Mouse (Mus musculus): ENCODE measurements around the gene Tsr1. TPM values are rescaled to one million over a fixed set of nuclear protein-coding genes. Genes with fewer than 3 reads are reported as not detected.

The Tsr1 gene
- polyA plus RNA-seq, 1 experiment from 2014 or later = 55.1 TPM

- Histone ChIP-seq H3K36me3 (ENCODE audit: insufficient read depth) (no peaks in the 10 kb centered on the region), H3K9ac (no peak overlapping the region), H3K27ac (ENCODE audit: low read depth) (no peak overlapping the region), H3K9me3 (ENCODE audit: low read depth, low read length) (no peaks in the 10 kb centered on the region), H3K4me2 (no peak overlapping the region), H3K4me3 (ENCODE audit: low read depth, low read length) (no peak overlapping the region), H3K4me1 (ENCODE audit: insufficient read depth) (no peaks in the 10 kb centered on the region), H3K27me3 (ENCODE audit: insufficient read depth, low read length) (no peaks in the 10 kb centered on the region)
- DNase-seq (peak; percentile 68), ATAC-seq (ENCODE audit: insufficient read depth) (peak; percentile 62)
- no peak for TF ChIP-seq CTCF (IDR thresholded peaks at IDR 0.05; ENCODE audit: low read depth)
- 2% methylated on average over 9 of the region's 9 CpGs for WGBS
Measured at GRCm38 (mm10) chr11:74876801-74877200, 21.1 kb upstream of the Tsr1 start.

- DNase-seq (no peak), ATAC-seq (ENCODE audit: insufficient read depth) (no peak)
- Histone ChIP-seq H3K4me3 (ENCODE audit: low read depth, low read length) (no peak overlapping the region), H3K27ac (ENCODE audit: low read depth) (no peak overlapping the region), H3K36me3 (ENCODE audit: insufficient read depth) (no peaks in the 10 kb centered on the region), H3K27me3 (ENCODE audit: insufficient read depth, low read length) (no peaks in the 10 kb centered on the region), H3K9ac (no peak overlapping the region), H3K9me3 (ENCODE audit: low read depth, low read length) (no peaks in the 10 kb centered on the region), H3K4me1 (ENCODE audit: insufficient read depth) (no peaks in the 10 kb centered on the region), H3K4me2 (no peak overlapping the region)
- TF ChIP-seq CTCF (IDR thresholded peaks at IDR 0.05; ENCODE audit: low read depth) = no peak
- 72% methylated on average over 9 of the region's 9 CpGs for WGBS
Measured at GRCm38 (mm10) chr11:74880999-74881398, 16.9 kb upstream of the Tsr1 start.

GRCm38 (mm10) chr11:74881979-74882378, 15.9 kb upstream of the Tsr1 start:
- Histone ChIP-seq H3K27me3 (ENCODE audit: insufficient read depth, low read length) (no peaks in the 10 kb centered on the region), H3K27ac (ENCODE audit: low read depth) (no peak overlapping the region), H3K36me3 (ENCODE audit: insufficient read depth) (no peaks in the 10 kb centered on the region), H3K4me1 (ENCODE audit: insufficient read depth) (no peaks in the 10 kb centered on the region), H3K4me3 (ENCODE audit: low read depth, low read length) (no peak overlapping the region), H3K9ac (no peak overlapping the region), H3K9me3 (ENCODE audit: low read depth, low read length) (no peaks in the 10 kb centered on the region), H3K4me2 (no peak overlapping the region)
- 53% methylated on average over 14 of the region's 14 CpGs for WGBS
- no peak for TF ChIP-seq CTCF (IDR thresholded peaks at IDR 0.05; ENCODE audit: low read depth)
- ATAC-seq (ENCODE audit: insufficient read depth) = no peak
- DNase-seq = no peak

GRCm38 (mm10) chr11:74883098-74883497, 14.8 kb upstream of the Tsr1 start:
- no peak overlapping the region for H3K9ac ChIP-seq
- TF ChIP-seq CTCF (IDR thresholded peaks at IDR 0.05; ENCODE audit: low read depth) = no peak
- ATAC-seq (ENCODE audit: insufficient read depth) (no peak), DNase-seq (no peak)
- H3K4me1 ChIP-seq (ENCODE audit: insufficient read depth) = no peaks in the 10 kb centered on the region
- no peaks in the 10 kb centered on the region for H3K9me3 ChIP-seq (ENCODE audit: low read depth, low read length)
- H3K4me3 ChIP-seq (ENCODE audit: low read depth, low read length) = no peak overlapping the region
- no peak overlapping the region for H3K4me2 ChIP-seq
- WGBS = 94% methylated on average over 10 of the region's 10 CpGs
- H3K27me3 ChIP-seq (ENCODE audit: insufficient read depth, low read length) = no peaks in the 10 kb centered on the region
- no peak overlapping the region for H3K27ac ChIP-seq (ENCODE audit: low read depth)
- no peaks in the 10 kb centered on the region for H3K36me3 ChIP-seq (ENCODE audit: insufficient read depth)

- Histone ChIP-seq H3K4me1 (ENCODE audit: insufficient read depth) (no peaks in the 10 kb centered on the region), H3K27ac (ENCODE audit: low read depth) (no peak overlapping the region), H3K9me3 (ENCODE audit: low read depth, low read length) (no peaks in the 10 kb centered on the region), H3K4me2 (no peak overlapping the region), H3K36me3 (ENCODE audit: insufficient read depth) (peaks cover 4% of the 10 kb centered on the region), H3K4me3 (ENCODE audit: low read depth, low read length) (no peak overlapping the region), H3K27me3 (ENCODE audit: insufficient read depth, low read length) (no peaks in the 10 kb centered on the region), H3K9ac (no peak overlapping the region)
- no peak for DNase-seq
- TF ChIP-seq CTCF (IDR thresholded peaks at IDR 0.05; ENCODE audit: low read depth) = no peak
- 62% methylated on average over 4 of the region's 4 CpGs for WGBS
- no peak for ATAC-seq (ENCODE audit: insufficient read depth)
Measured at GRCm38 (mm10) chr11:74894619-74895018, 3.3 kb upstream of the Tsr1 start.

- peaks cover 20% of the 10 kb centered on the region for H3K36me3 ChIP-seq (ENCODE audit: insufficient read depth)
- TF ChIP-seq CTCF (IDR thresholded peaks at IDR 0.05; ENCODE audit: low read depth) = peak; percentile 50
- H3K27ac ChIP-seq (ENCODE audit: low read depth) = peak overlapping the region; percentile 81
- H3K4me1 ChIP-seq (ENCODE audit: insufficient read depth) = no peaks in the 10 kb centered on the region
- no peaks in the 10 kb centered on the region for H3K27me3 ChIP-seq (ENCODE audit: insufficient read depth, low read length)
- H3K9ac ChIP-seq = peak overlapping the region; percentile 72
- DNase-seq (peak; percentile 49), ATAC-seq (ENCODE audit: insufficient read depth) (peak; percentile 44)
- H3K9me3 ChIP-seq (ENCODE audit: low read depth, low read length) = no peaks in the 10 kb centered on the region
- peak overlapping the region; percentile 73 for H3K4me3 ChIP-seq (ENCODE audit: low read depth, low read length)
- H3K4me2 ChIP-seq = peak overlapping the region; percentile 98
- WGBS = 1% methylated on average over 54 of the region's 55 CpGs
Measured at GRCm38 (mm10) chr11:74895980-74896900, 1.6 kb upstream of the Tsr1 start.

GRCm38 (mm10) chr11:74896901-74897677, 782 bp upstream of the Tsr1 start, which contains the start of gene Sgsm2:
Gene Sgsm2, minus strand, starts transcription at chr11:74897060.
- H3K27me3 ChIP-seq (ENCODE audit: insufficient read depth, low read length) = no peaks in the 10 kb centered on the region
- no peaks in the 10 kb centered on the region for H3K9me3 ChIP-seq (ENCODE audit: low read depth, low read length)
- H3K4me1 ChIP-seq (ENCODE audit: insufficient read depth) = no peaks in the 10 kb centered on the region
- peak within 1 kb of the TSS; percentile 98 for H3K4me2 ChIP-seq
- DNase-seq (peak; percentile 81), ATAC-seq (ENCODE audit: insufficient read depth) (peak; percentile 70)
- H3K9ac ChIP-seq = peak within 1 kb of the TSS; percentile 72
- H3K27ac ChIP-seq (ENCODE audit: low read depth) = peak within 1 kb of the TSS; percentile 81
- H3K4me3 ChIP-seq (ENCODE audit: low read depth, low read length) = peak within 1 kb of the TSS; percentile 73
- peaks cover 29% of the 10 kb centered on the region for H3K36me3 ChIP-seq (ENCODE audit: insufficient read depth)
- WGBS = under 1% methylated on average over 74 of the region's 74 CpGs
- no peak for TF ChIP-seq CTCF (IDR thresholded peaks at IDR 0.05; ENCODE audit: low read depth)
